Comparison of ENCODE assay signal across 15 mouse cellular contexts in the genomic region with DNA sequence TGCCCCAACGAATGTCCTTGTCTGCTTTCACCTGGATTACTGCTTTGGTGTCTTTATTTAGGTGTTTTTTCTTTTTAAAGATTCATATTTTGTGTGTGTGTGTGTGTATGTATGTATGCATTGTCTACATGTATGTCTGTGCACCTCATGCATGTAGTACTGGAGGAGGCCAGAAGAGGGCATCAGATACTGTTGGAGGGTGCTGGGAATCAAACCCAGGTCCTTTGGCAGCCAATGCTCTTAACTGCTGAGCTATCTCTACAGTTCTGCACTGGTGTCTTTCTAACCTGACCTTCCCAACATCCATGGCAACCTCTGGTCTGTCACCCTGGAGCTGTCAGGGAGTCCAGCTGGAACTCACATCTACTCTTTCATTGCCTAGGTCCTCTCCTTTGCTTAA.
"Had no signal": no experiment of that assay in that cellular context is flagged by ENCODE, and none has a peak within 500 bp of the region (broad histone marks: within the 10 kb centered on the region; RNA-seq: fewer than 3 reads in every experiment).

No protein-coding gene starts in this region.

- H3K27me3 ChIP-seq: liver, embryonic 15.5 days; lung, embryonic 15.5 days; midbrain, embryonic 13.5 days; neural tube, embryonic 12.5 days had no signal

- H3K9ac ChIP-seq: liver, embryonic 15.5 days; lung, embryonic 15.5 days; midbrain, embryonic 13.5 days; neural tube, embryonic 12.5 days had no signal

- H3K36me3 ChIP-seq: limb, embryonic 10.5 days; liver, embryonic 15.5 days; lung, embryonic 15.5 days; midbrain, embryonic 13.5 days; neural tube, embryonic 12.5 days had no signal

- H3K4me2 ChIP-seq: liver, embryonic 11.5 days; liver, embryonic 15.5 days; lung, embryonic 15.5 days; midbrain, embryonic 13.5 days; neural tube, embryonic 12.5 days had no signal

- H3K27ac ChIP-seq: left cerebral cortex, adult 2 months; limb, embryonic 10.5 days; liver, embryonic 15.5 days; lung, embryonic 15.5 days; midbrain, embryonic 13.5 days; neural tube, embryonic 12.5 days had no signal

- H3K4me3 ChIP-seq: left cerebral cortex, adult 2 months; limb, embryonic 10.5 days; liver, embryonic 15.5 days; lung, embryonic 15.5 days; midbrain, embryonic 13.5 days; neural tube, embryonic 12.5 days had no signal

- ATAC-seq: midbrain, embryonic 13.5 days had no signal

- H3K9me3 ChIP-seq: limb, embryonic 10.5 days; liver, embryonic 15.5 days; lung, embryonic 15.5 days; midbrain, embryonic 13.5 days; neural tube, embryonic 12.5 days had no signal

- H3K4me1 ChIP-seq: liver, embryonic 15.5 days; midbrain, embryonic 13.5 days; neural tube, embryonic 12.5 days had no signal

- DNase-seq: kidney, adult 9 months; kidney, postnatal 10 days; kidney, postnatal 4 days; lung, postnatal 14 days; right cerebral cortex, postnatal 4 days; spleen, adult 18-20 months; thymus, adult 2 months; thymus, postnatal 36 days had no signal
